Mouse (Mus musculus) ES-E14 (cell line): ENCODE data around the gene Mien1. TPM values are rescaled to one million over a fixed set of nuclear protein-coding genes. Genes with fewer than 3 reads are reported as not detected.

ENCODE experiments used
- DNase-seq: peaks from one replicate; pipeline ENCODE4 v3.0.0-alpha.2; 2013; ENCODE audit warnings: low read depth, low spot score
- H3K27ac ChIP-seq: 2 replicates; pipeline ENCODE4 v1.5.1; 2012; ENCODE audit warnings: low read depth, mild to moderate bottlenecking, low read length, moderate library complexity, mixed read lengths; ENCODE audit not compliant: poor library complexity, insufficient read depth, severe bottlenecking
- H3K36me3 ChIP-seq: 2 replicates; pipeline ENCODE4 v1.6.1; 2012; ENCODE audit warnings: mild to moderate bottlenecking, low read length, moderate library complexity, mixed read lengths; ENCODE audit not compliant: control insufficient read depth, poor library complexity, insufficient read depth, severe bottlenecking
- H3K4me1 ChIP-seq, 2 experiments: fragments of 150-350 bp in 1 of 2; sonication (generic) in 1 of 2; 2 replicates each; pipeline ENCODE4 v1.6.1; 2012; ENCODE audit warnings: low read length in 2 of 2, mild to moderate bottlenecking in 1 of 2, mixed read lengths in 1 of 2; ENCODE audit not compliant: control insufficient read depth in 2 of 2, insufficient read depth in 2 of 2, poor library complexity in 1 of 2
- H3K4me3 ChIP-seq, 2 experiments: fragments of 150-350 bp in 1 of 2; sonication (generic) in 1 of 2; 2 replicates each; pipeline ENCODE4 v1.5.1; 2012; ENCODE audit warnings: low read length in 2 of 2, low read depth in 1 of 2, mild to moderate bottlenecking in 1 of 2, mixed read lengths in 1 of 2; ENCODE audit not compliant: insufficient read depth in 1 of 2, poor library complexity in 1 of 2, severe bottlenecking in 1 of 2
- H3K9ac ChIP-seq: 2 replicates; pipeline ENCODE4 v1.6.1; 2012; ENCODE audit warnings: low read depth, mild to moderate bottlenecking, low read length, mixed read lengths; ENCODE audit not compliant: poor library complexity, insufficient read depth, severe bottlenecking
- H3K9me3 ChIP-seq: fragments of 150-350 bp; sonication (generic); 2 replicates; pipeline ENCODE4 v1.6.1; 2012; ENCODE audit warnings: low read depth, mild to moderate bottlenecking, low read length; ENCODE audit not compliant: control insufficient read depth, insufficient read depth
- CHD2 ChIP-seq: IDR thresholded peaks from 2 replicates; pipeline ENCODE4 v1.6.1; 2014; ENCODE audit warnings: mild to moderate bottlenecking, low read depth, low read length, inconsistent platforms
- HCFC1 ChIP-seq: IDR thresholded peaks from 2 replicates; pipeline ENCODE4 v1.6.1; 2012; ENCODE audit warnings: low read length, inconsistent platforms, borderline replicate concordance; ENCODE audit not compliant: insufficient read depth
- MAFK ChIP-seq: IDR thresholded peaks from 2 replicates; pipeline ENCODE4 v1.6.1; 2014; ENCODE audit warnings: mild to moderate bottlenecking, low read depth, low read length, inconsistent platforms; ENCODE audit not compliant: insufficient read depth
- ZC3H11A ChIP-seq: IDR thresholded peaks from 2 replicates; pipeline ENCODE4 v1.6.1; 2012; ENCODE audit warnings: low read depth, mild to moderate bottlenecking, inconsistent platforms, low read length, borderline replicate concordance
- ZNF384 ChIP-seq: IDR thresholded peaks from 2 replicates; pipeline ENCODE4 v1.6.1; 2012; ENCODE audit warnings: low read depth, low read length, inconsistent platforms
- in situ Hi-C, 2 experiments: fragments of 600-800 bp; cut with MboI; formaldehyde crosslinking; loops; one replicate each; pipeline ENCODE4 v1.15.1; 2025; ENCODE audit warnings: low sequenced_read_pairs in 2 of 2, inconsistent platforms in 1 of 2; ENCODE audit not compliant: unreplicated experiment in 2 of 2
- total RNA-seq: library from RNA; depleted of rRNA; stranded (reverse); fragments of 300-350 nt; gene quantifications from 2 replicates; pipeline ENCODE4 v1.2.3, GENCODE M21; 2012

Mien1 gene
- total RNA-seq, 1 experiment: 52.5 TPM

DNA sequence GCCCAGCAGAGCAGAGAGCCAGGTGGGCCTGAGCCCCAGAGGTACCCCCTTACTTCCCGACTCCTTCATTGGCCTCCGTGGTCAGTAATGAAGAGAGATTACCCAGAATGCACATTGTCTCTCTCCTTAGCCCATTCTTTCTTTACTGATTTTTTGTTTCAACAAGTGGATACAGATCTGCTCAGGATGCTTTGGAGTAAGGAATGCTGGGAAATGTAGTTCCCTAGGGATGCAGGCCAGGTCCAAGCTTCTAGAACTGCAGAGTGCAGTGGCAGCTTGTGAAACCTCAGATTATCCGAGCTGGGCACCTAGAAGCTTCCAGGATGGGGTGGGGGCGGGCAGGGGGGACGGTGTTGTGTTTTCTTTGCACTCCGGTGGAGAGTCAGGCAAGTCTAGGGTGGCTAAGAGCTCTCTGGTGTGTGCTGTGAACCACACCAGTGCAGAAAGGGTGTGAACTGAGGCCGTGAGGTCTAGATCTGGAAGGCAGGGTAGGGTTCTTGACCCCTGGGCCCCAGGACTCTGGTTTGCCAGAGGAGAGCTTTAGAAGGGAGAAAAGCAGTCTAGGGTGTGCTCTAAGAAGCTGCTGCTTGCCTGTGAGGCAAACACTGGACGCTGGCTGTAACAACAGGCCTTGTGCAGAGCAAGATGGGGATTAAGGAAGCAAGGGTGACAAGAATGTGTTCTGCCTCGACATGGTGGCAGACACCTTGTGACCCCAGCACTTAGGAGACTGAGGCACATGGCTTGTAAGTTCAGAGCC lies 6.9 kb downstream of the Mien1 start:
- Histone ChIP-seq H3K27ac (no peak overlapping the region), H3K4me1 (no peaks in the 10 kb centered on the region), H3K36me3 (peaks cover 17% of the 10 kb centered on the region; the same call in 1 of the 2 replicates), H3K4me3 (no peak overlapping the region), H3K9ac (no peak overlapping the region), H3K9me3 (no peaks in the 10 kb centered on the region)
- DNase-seq: no peak
- TF ChIP-seq HCFC1 (peak; percentile 73; the same call in 1 of the 2 replicates), CHD2 (no peak)
- in situ Hi-C loops: no loop called here

GRCm38 (mm10) chr11:98428436-98428835 lies 10.4 kb downstream of the Mien1 start:
- Histone ChIP-seq H3K9me3 (no peaks in the 10 kb centered on the region), H3K36me3 (peaks cover 5% of the 10 kb centered on the region; the same call in 1 of the 2 replicates), H3K27ac (no peak overlapping the region), H3K4me3 (no peak overlapping the region), H3K9ac (no peak overlapping the region), H3K4me1 (no peaks in the 10 kb centered on the region; a peak in 1 of 4 replicates)
- TF ChIP-seq ZC3H11A: no peak
- TF ChIP-seq HCFC1: no peak
- no peak for TF ChIP-seq ZNF384
- TF ChIP-seq CHD2: no peak
- no peak for TF ChIP-seq MAFK
- DNase-seq: no peak
- in situ Hi-C loops: no loop called here

- Histone ChIP-seq H3K36me3 (peaks cover 2% of the 10 kb centered on the region; the same call in 1 of the 2 replicates), H3K4me3 (no peak overlapping the region)
- in situ Hi-C loops: no loop called here
Observed at GRCm38 (mm10) chr11:98426592-98426991, 12.2 kb downstream of the Mien1 start.

DNA sequence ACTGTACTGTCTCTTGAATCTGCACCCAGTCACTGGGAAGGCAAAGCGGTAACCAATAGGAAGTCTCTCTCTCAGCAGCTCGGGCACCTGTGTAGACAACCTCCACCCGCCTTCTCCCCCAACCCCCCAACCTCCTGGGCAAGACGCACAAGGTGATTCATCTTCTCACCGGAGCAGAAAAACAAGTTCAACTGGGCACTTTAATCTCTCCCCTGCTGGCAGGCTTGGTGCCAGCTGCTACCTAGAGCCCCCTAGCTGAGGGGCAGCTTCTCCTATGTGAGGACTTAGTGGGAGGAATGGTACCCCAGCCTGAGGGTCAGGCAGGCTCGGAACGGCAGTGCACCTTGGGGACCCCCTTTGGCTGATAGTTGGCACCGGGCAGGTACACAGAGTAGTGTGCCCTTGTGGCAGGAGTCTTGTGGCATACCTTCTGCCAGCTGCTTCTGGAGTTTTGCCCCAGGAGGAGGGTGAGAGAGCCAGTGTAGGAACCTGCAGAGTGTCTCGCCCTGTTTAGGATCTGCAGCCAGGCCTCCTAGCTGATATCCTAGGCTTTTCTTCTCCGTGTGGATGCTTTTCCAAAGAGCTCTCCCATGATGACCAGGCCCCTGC lies 19.7 kb downstream of the Mien1 start:
- no peak for TF ChIP-seq HCFC1
- no peak for TF ChIP-seq ZC3H11A
- TF ChIP-seq MAFK: no peak
- no peak for TF ChIP-seq CHD2
- no peak for TF ChIP-seq ZNF384
- no peaks in the 10 kb centered on the region for H3K9me3 ChIP-seq
- H3K4me3 ChIP-seq: no peak overlapping the region
- H3K4me1 ChIP-seq: no peaks in the 10 kb centered on the region; a peak in 1 of 4 replicates
- DNase-seq: no peak
- no peaks in the 10 kb centered on the region; the same call in 1 of the 2 replicates for H3K36me3 ChIP-seq
- in situ Hi-C loops: no loop called here
- H3K27ac ChIP-seq: no peak overlapping the region
- no peak overlapping the region for H3K9ac ChIP-seq

More at GRCm38 (mm10) chr11:98426592-98426991, 12.2 kb downstream of the Mien1 start:
- no peak for TF ChIP-seq ZNF384
- TF ChIP-seq MAFK: no peak
- no peak for TF ChIP-seq ZC3H11A
- TF ChIP-seq HCFC1: no peak
- H3K9ac ChIP-seq: no peak overlapping the region
- H3K27ac ChIP-seq: no peak overlapping the region
- no peak for DNase-seq
- H3K4me1 ChIP-seq: no peaks in the 10 kb centered on the region; a peak in 1 of 4 replicates
- H3K9me3 ChIP-seq: no peaks in the 10 kb centered on the region
